Mouse (Mus musculus): ENCODE measurements around the gene Mrps14. TPM values are rescaled to one million over a fixed set of nuclear protein-coding genes. Genes with fewer than 3 reads are reported as not detected.

The Mrps14 gene
- 238 and 243 TPM in 2 replicates for polyA plus RNA-seq (2014; fragmentation: Nextera tagmentation; extraction: Ambion mirVana)

GRCm38 (mm10) chr1:160194529-160195336 is at the start of gene Mrps14:
Gene Mrps14, plus strand, starts transcription at chr1:160195215.
- H3K4me3 ChIP-seq (ENCODE audit: low read depth, low read length) = peak within 1 kb of the TSS; percentile 82
- 8% methylated on average over 30 of the region's 31 CpGs for WGBS
- peak within 1 kb of the TSS; percentile 86 for H3K9ac ChIP-seq (ENCODE audit: low read depth, low read length)
- ATAC-seq (ENCODE audit: low read depth) (peak; percentile 99), DNase-seq (ENCODE audit: low spot score) (peak; percentile 100)
- peaks cover 26% of the 10 kb centered on the region for H3K36me3 ChIP-seq (ENCODE audit: control insufficient read depth, insufficient read depth, low read length)
- peak within 1 kb of the TSS; percentile 85 for H3K4me2 ChIP-seq (ENCODE audit: low read depth, low read length)
- H3K27ac ChIP-seq (replicated peaks; ENCODE audit: low read depth, low read length) = peak within 1 kb of the TSS; percentile 65; the same call in 1 of the 2 replicates
- 0 out of 2 replicates have a peak, but pooled peaks cover 5% of the 10 kb centered on the region for H3K4me1 ChIP-seq (ENCODE audit: control insufficient read depth, insufficient read depth, low read length)
- no peaks in the 10 kb centered on the region for H3K27me3 ChIP-seq (replicated peaks; ENCODE audit: control insufficient read depth, insufficient read depth, low read length)
- H3K9me3 ChIP-seq (ENCODE audit: control insufficient read depth, low read length) = no peaks in the 10 kb centered on the region

GRCm38 (mm10) chr1:160145606-160146005 is 49.4 kb upstream of the Mrps14 start:
- 0 out of 2 replicates have a peak, but pooled peaks cover 2% of the 10 kb centered on the region for H3K27me3 ChIP-seq (replicated peaks; ENCODE audit: control insufficient read depth, insufficient read depth, low read length)
- ATAC-seq (ENCODE audit: low read depth) = no peak

GRCm38 (mm10) chr1:160147274-160147673 is 47.7 kb upstream of the Mrps14 start:
- H3K36me3 ChIP-seq (ENCODE audit: control insufficient read depth, insufficient read depth, low read length) = no peaks in the 10 kb centered on the region
- H3K27ac ChIP-seq (replicated peaks; ENCODE audit: low read depth, low read length) = no peak overlapping the region
- 0 out of 2 replicates have a peak, but pooled peaks cover 7% of the 10 kb centered on the region for H3K4me1 ChIP-seq (ENCODE audit: control insufficient read depth, insufficient read depth, low read length)
- no peaks in the 10 kb centered on the region for H3K9me3 ChIP-seq (ENCODE audit: control insufficient read depth, low read length)
- ATAC-seq (ENCODE audit: low read depth) (no peak), DNase-seq (ENCODE audit: low spot score) (no peak)
- H3K27me3 ChIP-seq (replicated peaks; ENCODE audit: control insufficient read depth, insufficient read depth, low read length) = 0 out of 2 replicates have a peak, but pooled peaks cover 2% of the 10 kb centered on the region
- H3K4me3 ChIP-seq (ENCODE audit: low read depth, low read length) = no peak overlapping the region
- no peak overlapping the region for H3K9ac ChIP-seq (ENCODE audit: low read depth, low read length)
- WGBS = 87% methylated on average over 7 of the region's 7 CpGs
- H3K4me2 ChIP-seq (ENCODE audit: low read depth, low read length) = no peak overlapping the region

More at GRCm38 (mm10) chr1:160145606-160146005, 49.4 kb upstream of the Mrps14 start:
- H3K4me1 ChIP-seq (ENCODE audit: control insufficient read depth, insufficient read depth, low read length) = 0 out of 2 replicates have a peak, but pooled peaks cover 7% of the 10 kb centered on the region
- no peaks in the 10 kb centered on the region for H3K9me3 ChIP-seq (ENCODE audit: control insufficient read depth, low read length)
- WGBS = 71% methylated on average over 3 of the region's 3 CpGs
- H3K36me3 ChIP-seq (ENCODE audit: control insufficient read depth, insufficient read depth, low read length) = no peaks in the 10 kb centered on the region
- DNase-seq (ENCODE audit: low spot score) = no peak
- no peak overlapping the region for H3K4me2 ChIP-seq (ENCODE audit: low read depth, low read length)
- H3K9ac ChIP-seq (ENCODE audit: low read depth, low read length) = no peak overlapping the region
- no peak overlapping the region for H3K27ac ChIP-seq (replicated peaks; ENCODE audit: low read depth, low read length)
- no peak overlapping the region for H3K4me3 ChIP-seq (ENCODE audit: low read depth, low read length)

- 0 out of 2 replicates have a peak overlapping the region, but pooled peaks have one; percentile 0 for H3K27ac ChIP-seq (replicated peaks; ENCODE audit: low read depth, low read length)
- no peak overlapping the region for H3K4me3 ChIP-seq (ENCODE audit: low read depth, low read length)
- peak overlapping the region; percentile 10; the same call in 1 of the 2 replicates for H3K4me2 ChIP-seq (ENCODE audit: low read depth, low read length)
- H3K9me3 ChIP-seq (ENCODE audit: control insufficient read depth, low read length) = no peaks in the 10 kb centered on the region
- peak; percentile 75 for DNase-seq (ENCODE audit: low spot score)
- 0 out of 2 replicates have a peak, but pooled peaks cover 2% of the 10 kb centered on the region for H3K27me3 ChIP-seq (replicated peaks; ENCODE audit: control insufficient read depth, insufficient read depth, low read length)
- 29% methylated on average over 11 of the region's 11 CpGs for WGBS
- no peak for ATAC-seq (ENCODE audit: low read depth)
- no peaks in the 10 kb centered on the region for H3K36me3 ChIP-seq (ENCODE audit: control insufficient read depth, insufficient read depth, low read length)
- H3K4me1 ChIP-seq (ENCODE audit: control insufficient read depth, insufficient read depth, low read length) = peaks cover 16% of the 10 kb centered on the region; the same call in 1 of the 2 replicates
- H3K9ac ChIP-seq (ENCODE audit: low read depth, low read length) = no peak overlapping the region
These were observed 45.6 kb upstream of the Mrps14 start for GRCm38 (mm10) chr1:160149291-160149906.

- Histone ChIP-seq H3K9me3 (ENCODE audit: control insufficient read depth, low read length) (no peaks in the 10 kb centered on the region), H3K4me3 (ENCODE audit: low read depth, low read length) (no peak overlapping the region), H3K36me3 (ENCODE audit: control insufficient read depth, insufficient read depth, low read length) (no peaks in the 10 kb centered on the region), H3K9ac (ENCODE audit: low read depth, low read length) (no peak overlapping the region), H3K27me3 (replicated peaks; ENCODE audit: control insufficient read depth, insufficient read depth, low read length) (0 out of 2 replicates have a peak, but pooled peaks cover 2% of the 10 kb centered on the region), H3K27ac (replicated peaks; ENCODE audit: low read depth, low read length) (no peak overlapping the region), H3K4me2 (ENCODE audit: low read depth, low read length) (no peak overlapping the region), H3K4me1 (ENCODE audit: control insufficient read depth, insufficient read depth, low read length) (peaks cover 14% of the 10 kb centered on the region; the same call in 1 of the 2 replicates)
- DNase-seq (ENCODE audit: low spot score) (no peak), ATAC-seq (ENCODE audit: low read depth) (no peak)
- 74% methylated on average over 3 of the region's 3 CpGs for WGBS
These were observed 44.3 kb upstream of the Mrps14 start for GRCm38 (mm10) chr1:160150726-160151125.

GRCm38 (mm10) chr1:160153480-160153879 is 41.5 kb upstream of the Mrps14 start, which contains the start of gene Tnn:
Gene Tnn, minus strand, starts transcription at chr1:160153580.
- Histone ChIP-seq H3K9ac (ENCODE audit: low read depth, low read length) (no peak within 1 kb of the TSS), H3K36me3 (ENCODE audit: control insufficient read depth, insufficient read depth, low read length) (no peaks in the 10 kb centered on the region), H3K27ac (replicated peaks; ENCODE audit: low read depth, low read length) (0 out of 2 replicates have a peak within 1 kb of the TSS, but pooled peaks have one; percentile 17), H3K4me1 (ENCODE audit: control insufficient read depth, insufficient read depth, low read length) (peaks cover 14% of the 10 kb centered on the region; the same call in 1 of the 2 replicates), H3K27me3 (replicated peaks; ENCODE audit: control insufficient read depth, insufficient read depth, low read length) (no peaks in the 10 kb centered on the region), H3K9me3 (ENCODE audit: control insufficient read depth, low read length) (no peaks in the 10 kb centered on the region), H3K4me2 (ENCODE audit: low read depth, low read length) (peak within 1 kb of the TSS; percentile 4; the same call in 1 of the 2 replicates), H3K4me3 (ENCODE audit: low read depth, low read length) (no peak within 1 kb of the TSS)
- 39% methylated on average over 8 of the region's 8 CpGs for WGBS
- ATAC-seq (ENCODE audit: low read depth) (no peak), DNase-seq (ENCODE audit: low spot score) (peak; percentile 72)

GRCm38 (mm10) chr1:160158190-160158589 is 36.8 kb upstream of the Mrps14 start:
- Histone ChIP-seq H3K4me3 (ENCODE audit: low read depth, low read length) (no peak overlapping the region), H3K27ac (replicated peaks; ENCODE audit: low read depth, low read length) (no peak overlapping the region), H3K36me3 (ENCODE audit: control insufficient read depth, insufficient read depth, low read length) (no peaks in the 10 kb centered on the region), H3K4me2 (ENCODE audit: low read depth, low read length) (no peak overlapping the region), H3K9me3 (ENCODE audit: control insufficient read depth, low read length) (no peaks in the 10 kb centered on the region), H3K27me3 (replicated peaks; ENCODE audit: control insufficient read depth, insufficient read depth, low read length) (no peaks in the 10 kb centered on the region), H3K4me1 (ENCODE audit: control insufficient read depth, insufficient read depth, low read length) (peaks cover 6% of the 10 kb centered on the region; the same call in 1 of the 2 replicates), H3K9ac (ENCODE audit: low read depth, low read length) (no peak overlapping the region)
- DNase-seq (ENCODE audit: low spot score) (no peak), ATAC-seq (ENCODE audit: low read depth) (no peak)
- 87% methylated on average over 2 of the region's 2 CpGs for WGBS

GRCm38 (mm10) chr1:160166600-160166999 is 28.4 kb upstream of the Mrps14 start:
- DNase-seq (ENCODE audit: low spot score) (no peak), ATAC-seq (ENCODE audit: low read depth) (no peak)
- Histone ChIP-seq H3K4me3 (ENCODE audit: low read depth, low read length) (no peak overlapping the region), H3K4me2 (ENCODE audit: low read depth, low read length) (no peak overlapping the region), H3K36me3 (ENCODE audit: control insufficient read depth, insufficient read depth, low read length) (no peaks in the 10 kb centered on the region), H3K27ac (replicated peaks; ENCODE audit: low read depth, low read length) (no peak overlapping the region), H3K27me3 (replicated peaks; ENCODE audit: control insufficient read depth, insufficient read depth, low read length) (no peaks in the 10 kb centered on the region), H3K9me3 (ENCODE audit: control insufficient read depth, low read length) (no peaks in the 10 kb centered on the region), H3K4me1 (ENCODE audit: control insufficient read depth, insufficient read depth, low read length) (no peaks in the 10 kb centered on the region), H3K9ac (ENCODE audit: low read depth, low read length) (no peak overlapping the region)
- WGBS = 64% methylated on average over 3 of the region's 5 CpGs

All from embryonic facial prominence, embryonic 14.5 days (tissue).